Mouse (Mus musculus): ENCODE results near the gene Scn9a. TPM values are rescaled to one million over a fixed set of nuclear protein-coding genes. Genes with fewer than 3 reads are reported as not detected.

Scn9a gene
- 7.8 TPM in 2 replicates for polyA plus RNA-seq (2015; fragmentation: Nextera tagmentation; extraction: Ambion mirVana)

DNA sequence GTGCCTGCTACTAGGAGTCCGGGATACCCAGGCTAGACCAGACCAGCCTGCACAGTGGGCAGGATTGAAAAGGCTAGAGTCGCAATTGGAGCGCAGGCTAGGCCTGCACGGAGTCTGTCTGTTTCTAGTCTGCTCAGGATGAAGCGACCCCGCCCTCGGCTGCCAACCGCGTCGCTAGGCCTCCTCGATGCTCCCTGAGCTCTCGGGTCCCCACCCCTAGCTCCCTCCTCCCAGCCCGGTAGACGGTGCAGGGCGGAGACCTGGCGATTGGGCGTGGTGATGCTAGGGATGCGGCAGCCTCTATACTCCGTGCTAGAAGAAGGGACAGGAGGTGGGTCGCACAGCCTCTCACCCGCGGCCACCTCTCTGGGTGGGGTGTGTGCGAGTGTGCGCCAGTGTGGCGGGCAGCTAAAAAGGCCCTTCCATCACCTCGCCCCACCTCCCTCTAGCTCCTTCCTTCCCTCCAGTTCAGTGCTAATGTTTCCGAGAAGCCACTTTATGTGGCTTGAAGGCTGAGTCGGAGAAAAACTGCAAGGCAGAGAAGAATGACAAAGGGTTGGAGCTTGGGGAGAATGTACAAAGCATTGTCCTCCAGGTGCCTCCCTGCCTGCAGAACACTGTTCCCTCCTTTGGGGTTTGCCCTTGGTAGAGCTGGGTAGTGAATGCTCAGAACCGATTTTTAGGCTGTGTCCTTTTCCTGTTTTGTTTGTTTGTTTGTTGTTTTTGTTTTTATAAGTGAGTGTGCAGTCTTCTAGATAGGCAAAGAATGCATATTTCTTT is at the start of gene Scn9a:
Gene Scn9a, minus strand, starts transcription at position 383 of the 780 bp plus-strand sequence.
- 1% methylated on average over 29 of the region's 29 CpGs for WGBS

DNA sequence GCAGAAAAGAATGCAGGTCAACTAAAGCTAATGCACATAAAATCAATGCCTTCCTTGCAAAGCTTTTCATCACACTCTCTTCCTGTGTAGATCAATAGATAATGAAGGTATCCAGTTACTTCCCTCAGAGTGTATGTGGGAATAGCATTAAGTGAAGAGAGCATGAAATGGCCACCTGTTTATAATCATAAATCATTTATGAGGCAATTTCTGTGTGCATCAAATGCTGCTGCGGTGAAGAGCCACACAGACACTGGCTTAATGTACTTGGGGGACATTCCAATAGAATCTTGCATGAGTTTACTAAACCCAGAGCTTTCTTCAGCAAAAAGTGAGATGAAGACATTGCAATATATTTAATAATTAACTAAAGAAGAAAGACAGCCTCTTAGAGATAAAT is 27.2 kb upstream of the Scn9a start:
- 72% methylated on average over 1 of the region's 1 CpGs for WGBS
- Histone ChIP-seq H3K4me3 (replicated peaks) (no peak overlapping the region), H3K4me1 (replicated peaks) (no peaks in the 10 kb centered on the region), H3K9ac (replicated peaks) (no peak overlapping the region), H3K9me3 (no peaks in the 10 kb centered on the region), H3K27me3 (no peaks in the 10 kb centered on the region), H3K4me2 (replicated peaks) (no peak overlapping the region), H3K36me3 (no peaks in the 10 kb centered on the region), H3K27ac (no peak overlapping the region)
- no peak for ATAC-seq

More for the DNA sequence above, at the start of gene Scn9a:
- peak; percentile 97 for ATAC-seq
- H3K9me3 ChIP-seq, result no peaks in the 10 kb centered on the region
- peak within 1 kb of the TSS; percentile 53 for H3K4me3 ChIP-seq (replicated peaks)
- H3K27ac ChIP-seq, result peak within 1 kb of the TSS; percentile 51; the same call in 1 of the 2 replicates
- no peaks in the 10 kb centered on the region for H3K27me3 ChIP-seq
- H3K4me2 ChIP-seq (replicated peaks), result peak within 1 kb of the TSS; percentile 78
- no peaks in the 10 kb centered on the region for H3K36me3 ChIP-seq
- peaks cover 13% of the 10 kb centered on the region for H3K4me1 ChIP-seq (replicated peaks)
- peak within 1 kb of the TSS; percentile 65 for H3K9ac ChIP-seq (replicated peaks)

DNA sequence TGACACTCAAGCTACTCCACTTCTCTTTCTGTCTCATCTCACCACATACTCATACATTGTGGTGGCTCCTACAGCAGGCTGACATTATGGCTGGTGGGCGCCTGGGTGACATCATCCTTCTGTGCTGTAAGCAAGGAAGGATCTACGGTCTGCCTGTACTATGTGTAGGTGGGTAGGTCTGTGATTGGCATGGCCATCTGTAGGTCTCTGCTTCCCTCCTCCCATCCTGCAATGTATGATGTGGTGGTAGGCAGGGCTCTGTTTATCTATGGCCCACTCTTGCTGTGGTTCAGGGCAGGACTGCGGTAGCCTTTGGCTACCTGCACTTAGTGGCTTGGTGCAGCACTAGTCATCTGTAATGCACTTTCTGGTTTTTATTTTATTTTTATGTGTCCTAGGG is 21.7 kb upstream of the Scn9a start:
- Histone ChIP-seq H3K36me3 (no peaks in the 10 kb centered on the region), H3K27ac (no peak overlapping the region), H3K4me3 (replicated peaks) (no peak overlapping the region), H3K4me2 (replicated peaks) (no peak overlapping the region), H3K9me3 (no peaks in the 10 kb centered on the region), H3K27me3 (no peaks in the 10 kb centered on the region), H3K4me1 (replicated peaks) (no peaks in the 10 kb centered on the region), H3K9ac (replicated peaks) (no peak overlapping the region)
- 97% methylated on average over 3 of the region's 3 CpGs for WGBS
- ATAC-seq, result 0 out of 2 replicates have a peak, but pooled peaks have one; percentile 14

DNA sequence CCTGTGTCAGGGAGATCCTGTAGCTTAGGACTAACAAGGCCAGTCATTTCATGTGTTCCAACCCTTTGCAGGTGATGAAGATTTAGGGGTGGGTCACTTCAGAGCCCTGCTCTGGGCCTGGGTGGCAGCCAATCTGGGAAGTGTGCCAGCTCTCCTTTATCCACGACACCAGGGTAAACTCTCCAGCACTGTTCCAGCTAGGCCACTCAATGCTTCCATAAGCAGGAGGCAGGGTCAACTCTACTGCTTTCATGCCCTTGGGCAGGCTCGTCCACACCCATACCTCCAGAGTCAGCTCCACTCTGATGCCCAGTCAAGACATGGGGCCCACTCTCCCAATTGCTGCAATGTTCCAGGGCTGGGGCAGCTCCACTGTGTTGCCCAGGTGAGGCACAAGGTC is 20.7 kb upstream of the Scn9a start:
- H3K4me1 ChIP-seq (replicated peaks), result no peaks in the 10 kb centered on the region
- no peak for ATAC-seq
- H3K9me3 ChIP-seq, result no peaks in the 10 kb centered on the region
- H3K4me3 ChIP-seq (replicated peaks), result no peak overlapping the region
- H3K27ac ChIP-seq, result no peak overlapping the region
- WGBS, result 72% methylated on average over 2 of the region's 2 CpGs
- H3K27me3 ChIP-seq, result no peaks in the 10 kb centered on the region
- H3K4me2 ChIP-seq (replicated peaks), result no peak overlapping the region
- H3K36me3 ChIP-seq, result no peaks in the 10 kb centered on the region
- H3K9ac ChIP-seq (replicated peaks), result no peak overlapping the region

DNA sequence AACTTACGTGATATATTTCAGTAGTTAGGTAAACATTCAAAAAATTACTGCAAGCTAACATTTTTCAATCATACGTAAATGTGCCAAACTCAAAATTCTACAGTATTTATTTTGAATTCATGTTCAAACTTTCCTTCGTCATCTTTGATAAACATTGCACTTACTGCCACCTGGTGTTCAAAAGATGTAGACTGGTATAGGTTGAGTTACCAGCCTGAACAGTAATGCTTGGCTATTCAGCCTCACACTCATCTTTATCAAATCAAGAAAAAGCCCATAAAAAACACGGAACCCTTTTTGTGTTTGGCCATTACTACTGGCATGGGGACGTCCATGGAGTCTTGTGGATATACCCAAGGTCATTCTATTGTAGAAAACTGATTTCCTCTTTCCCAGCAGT is 9.6 kb upstream of the Scn9a start:
- ATAC-seq, result peak; percentile 60
- no peak overlapping the region for H3K4me3 ChIP-seq (replicated peaks)
- H3K4me2 ChIP-seq (replicated peaks), result no peak overlapping the region
- H3K27me3 ChIP-seq, result no peaks in the 10 kb centered on the region
- H3K9ac ChIP-seq (replicated peaks), result no peak overlapping the region
- H3K4me1 ChIP-seq (replicated peaks), result no peaks in the 10 kb centered on the region
- no peak overlapping the region for H3K27ac ChIP-seq
- H3K9me3 ChIP-seq, result no peaks in the 10 kb centered on the region
- WGBS, result 34% methylated on average over 5 of the region's 5 CpGs
- H3K36me3 ChIP-seq, result no peaks in the 10 kb centered on the region

DNA sequence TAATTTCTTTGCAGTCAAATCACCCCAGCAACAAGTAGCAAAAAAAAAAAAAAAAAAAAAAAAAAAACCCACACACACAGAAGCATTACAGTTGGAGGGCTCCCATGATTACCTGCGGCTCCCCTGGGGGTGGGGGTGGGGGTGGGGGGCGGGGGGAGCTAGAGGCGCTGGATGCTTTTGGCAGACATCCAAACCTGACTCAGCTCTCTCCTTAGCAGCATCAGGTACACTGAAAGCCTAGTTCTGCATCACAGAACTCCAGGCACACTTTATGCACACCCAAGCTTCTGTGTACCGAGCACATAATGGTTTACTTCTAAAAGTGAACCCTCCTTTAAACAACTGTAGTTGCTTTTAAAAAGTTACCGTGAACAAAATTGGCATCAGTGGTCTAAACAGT is 2.0 kb downstream of the Scn9a start:
- WGBS, result 28% methylated on average over 5 of the region's 5 CpGs
- Histone ChIP-seq H3K4me2 (replicated peaks) (peak overlapping the region; percentile 20), H3K36me3 (no peaks in the 10 kb centered on the region), H3K4me1 (replicated peaks) (peaks cover 13% of the 10 kb centered on the region), H3K4me3 (replicated peaks) (no peak overlapping the region), H3K27ac (no peak overlapping the region), H3K9ac (replicated peaks) (no peak overlapping the region), H3K9me3 (no peaks in the 10 kb centered on the region), H3K27me3 (no peaks in the 10 kb centered on the region)
- 0 out of 2 replicates have a peak, but pooled peaks have one; percentile 19 for ATAC-seq

DNA sequence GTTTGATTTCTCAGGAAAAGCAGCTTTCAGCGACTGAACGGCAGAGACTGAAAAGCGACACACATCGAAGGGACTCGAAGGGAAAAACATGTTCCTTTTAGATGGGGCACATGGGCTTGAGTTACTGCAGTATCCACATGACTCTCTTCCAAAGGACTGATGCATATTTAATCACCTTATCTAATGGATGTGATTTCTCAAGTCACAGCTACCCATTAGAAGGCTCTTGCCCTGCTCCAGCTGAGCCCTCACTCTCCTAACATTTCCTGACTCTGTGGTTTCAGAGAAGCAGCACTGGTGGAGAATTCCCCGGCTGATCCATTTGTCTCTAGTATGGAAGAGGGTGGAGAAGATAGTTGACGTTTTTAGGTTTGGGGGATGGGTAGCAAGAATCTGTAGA is 23.7 kb downstream of the Scn9a start:
- no peaks in the 10 kb centered on the region for H3K36me3 ChIP-seq
- no peak for ATAC-seq
- H3K4me3 ChIP-seq (replicated peaks), result no peak overlapping the region
- H3K4me1 ChIP-seq (replicated peaks), result no peaks in the 10 kb centered on the region
- H3K4me2 ChIP-seq (replicated peaks), result no peak overlapping the region
- no peak overlapping the region for H3K9ac ChIP-seq (replicated peaks)
- no peak overlapping the region for H3K27ac ChIP-seq
- 87% methylated on average over 7 of the region's 7 CpGs for WGBS
- H3K9me3 ChIP-seq, result no peaks in the 10 kb centered on the region
- no peaks in the 10 kb centered on the region for H3K27me3 ChIP-seq

DNA sequence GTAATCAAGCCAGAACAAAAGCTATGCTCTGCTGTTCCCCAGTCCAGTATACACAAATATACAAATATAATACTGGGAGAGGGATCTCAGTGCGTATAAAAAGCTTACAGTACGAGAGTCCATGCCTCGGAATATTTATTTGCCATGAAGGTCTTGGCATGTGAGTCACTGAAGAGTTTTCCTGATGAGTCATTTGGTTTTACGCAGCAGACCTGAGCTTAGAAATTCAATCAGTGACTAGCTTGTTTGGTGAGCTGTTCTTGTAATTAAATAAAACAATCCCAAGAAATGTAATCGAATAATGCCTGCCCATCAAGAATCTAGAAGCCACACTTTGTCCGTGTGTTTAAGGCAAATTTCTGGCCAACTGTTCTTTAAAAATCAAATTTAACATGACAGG is 37.4 kb downstream of the Scn9a start:
- Histone ChIP-seq H3K27ac (no peak overlapping the region), H3K36me3 (no peaks in the 10 kb centered on the region), H3K4me1 (replicated peaks) (no peaks in the 10 kb centered on the region), H3K4me2 (replicated peaks) (no peak overlapping the region), H3K27me3 (no peaks in the 10 kb centered on the region), H3K4me3 (replicated peaks) (no peak overlapping the region), H3K9ac (replicated peaks) (no peak overlapping the region), H3K9me3 (no peaks in the 10 kb centered on the region)
- WGBS, result 91% methylated on average over 6 of the region's 6 CpGs
- no peak for ATAC-seq

DNA sequence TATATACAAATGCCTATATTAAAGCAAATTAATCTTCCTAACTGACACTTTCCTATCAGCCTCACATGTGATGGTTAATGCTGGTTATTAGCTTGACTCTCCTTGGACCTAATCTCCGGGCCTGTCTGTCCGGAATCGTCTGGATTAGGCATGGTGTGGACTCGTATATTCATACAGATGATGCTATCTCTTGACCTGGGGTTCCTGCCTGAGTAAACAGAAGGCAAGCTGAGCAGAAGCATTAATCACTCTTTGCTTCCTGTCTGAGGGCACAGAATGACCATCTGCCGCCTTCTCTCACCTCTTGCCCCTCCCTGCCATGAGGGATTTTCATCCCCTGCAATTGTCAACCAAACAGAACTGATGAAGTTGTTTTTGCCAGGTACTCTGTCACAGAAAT is 38.6 kb downstream of the Scn9a start:
- Histone ChIP-seq H3K4me2 (replicated peaks) (no peak overlapping the region), H3K4me3 (replicated peaks) (no peak overlapping the region), H3K36me3 (no peaks in the 10 kb centered on the region), H3K9me3 (no peaks in the 10 kb centered on the region), H3K27ac (no peak overlapping the region), H3K27me3 (no peaks in the 10 kb centered on the region), H3K4me1 (replicated peaks) (no peaks in the 10 kb centered on the region), H3K9ac (replicated peaks) (no peak overlapping the region)
- ATAC-seq, result no peak
- WGBS, result 75% methylated on average over 5 of the region's 5 CpGs

DNA sequence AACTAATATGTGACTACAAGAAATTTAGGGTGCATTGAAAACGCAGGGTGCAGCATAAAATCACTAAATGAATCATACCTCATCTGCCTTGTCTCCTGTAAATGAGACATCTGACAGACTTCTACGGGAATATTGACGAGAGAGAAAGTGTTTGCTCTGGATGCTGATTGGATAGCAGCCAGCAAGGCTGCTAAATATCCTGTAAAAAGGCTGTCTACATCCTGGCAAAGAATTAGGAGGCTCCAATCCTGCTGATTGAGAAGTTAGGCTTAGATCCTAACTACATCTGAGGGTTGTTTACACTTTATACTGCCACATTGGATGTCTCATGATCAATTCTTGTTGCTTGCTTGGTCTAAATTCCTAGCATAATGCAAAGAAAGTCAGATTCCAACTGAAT is 44.6 kb downstream of the Scn9a start:
- no peaks in the 10 kb centered on the region for H3K36me3 ChIP-seq
- H3K4me2 ChIP-seq (replicated peaks), result no peak overlapping the region
- no peak overlapping the region for H3K9ac ChIP-seq (replicated peaks)
- H3K9me3 ChIP-seq, result no peaks in the 10 kb centered on the region
- no peak for ATAC-seq
- H3K27me3 ChIP-seq, result no peaks in the 10 kb centered on the region
- no peaks in the 10 kb centered on the region for H3K4me1 ChIP-seq (replicated peaks)
- 84% methylated on average over 3 of the region's 3 CpGs for WGBS
- H3K4me3 ChIP-seq (replicated peaks), result no peak overlapping the region
- H3K27ac ChIP-seq, result no peak overlapping the region

DNA sequence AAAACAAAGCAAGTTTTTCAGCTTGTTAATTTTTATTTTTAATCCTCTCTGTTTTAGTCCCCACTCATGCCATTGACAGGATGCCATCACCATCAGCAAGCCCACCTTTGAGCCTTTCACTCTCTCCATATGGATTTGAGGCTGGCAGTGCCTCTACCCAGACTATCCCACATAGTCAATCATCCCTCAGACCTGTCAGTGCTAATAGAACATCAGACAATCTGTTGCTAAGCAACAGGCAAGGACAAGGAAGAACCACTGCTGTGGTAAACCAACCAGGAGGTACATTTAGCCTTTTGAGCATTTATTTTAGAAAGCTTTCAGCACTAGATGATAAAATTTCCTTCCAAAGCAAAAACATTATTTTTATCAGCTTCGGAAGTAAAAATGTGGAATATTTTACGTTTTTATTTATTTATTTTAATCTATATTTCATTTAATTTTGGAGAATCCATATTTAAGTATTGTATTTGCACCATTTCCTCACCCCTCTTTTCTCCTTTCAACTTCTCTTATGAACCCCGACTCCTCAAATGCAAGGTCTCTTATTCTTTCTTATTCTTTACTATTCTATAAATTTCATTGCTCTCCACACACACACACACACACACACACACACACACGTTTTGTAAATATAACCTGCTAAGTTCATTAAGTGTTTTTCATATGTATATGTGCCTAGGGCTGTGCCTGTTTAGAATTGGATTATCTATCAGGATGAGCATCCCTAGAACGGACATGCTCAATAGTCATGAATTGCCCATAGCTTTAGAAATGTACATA is 54.5 kb downstream of the Scn9a start:
- Histone ChIP-seq H3K27me3 (no peaks in the 10 kb centered on the region), H3K36me3 (no peaks in the 10 kb centered on the region), H3K4me3 (replicated peaks) (no peak overlapping the region), H3K27ac (no peak overlapping the region), H3K9me3 (no peaks in the 10 kb centered on the region), H3K4me1 (replicated peaks) (peaks cover 3% of the 10 kb centered on the region; the same call in 1 of the 2 replicates), H3K4me2 (replicated peaks) (no peak overlapping the region), H3K9ac (replicated peaks) (no peak overlapping the region)
- 70% methylated on average over 5 of the region's 5 CpGs for WGBS
- peak; percentile 95 for ATAC-seq

DNA sequence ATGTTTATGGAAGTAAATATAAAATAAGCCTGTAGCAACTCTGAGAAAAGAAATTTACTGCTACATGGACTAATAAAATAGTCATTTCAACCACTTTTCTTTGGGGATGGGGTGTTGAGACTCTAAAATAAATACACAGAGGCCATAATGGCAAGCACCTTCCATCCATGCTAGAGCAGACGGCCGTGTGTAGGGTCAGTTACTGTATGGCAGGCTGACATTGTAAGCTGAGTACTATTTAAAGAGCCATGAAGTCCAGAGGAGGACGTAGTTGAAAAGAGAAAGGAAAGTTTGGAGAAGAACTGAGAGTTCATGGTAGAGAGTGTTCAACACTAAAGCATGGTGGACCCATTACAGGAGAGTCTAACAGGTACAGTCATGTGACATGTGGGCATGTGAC is 86.5 kb downstream of the Scn9a start:
- Histone ChIP-seq H3K9me3 (no peaks in the 10 kb centered on the region), H3K4me2 (replicated peaks) (no peak overlapping the region), H3K9ac (replicated peaks) (no peak overlapping the region), H3K36me3 (no peaks in the 10 kb centered on the region), H3K4me1 (replicated peaks) (no peaks in the 10 kb centered on the region), H3K27ac (no peak overlapping the region), H3K27me3 (no peaks in the 10 kb centered on the region), H3K4me3 (replicated peaks) (no peak overlapping the region)
- ATAC-seq, result no peak
- 86% methylated on average over 3 of the region's 3 CpGs for WGBS
